Mouse (Mus musculus): ENCODE data around the gene Hoxb5. TPM values are rescaled to one million over a fixed set of nuclear protein-coding genes. Genes with fewer than 3 reads are reported as not detected.

Gene Hoxb5
- total and polyA plus RNA-seq, 2 experiments, result 0.09 to 0.35 TPM

- Histone ChIP-seq H3K27ac (replicated peaks; ENCODE audit: insufficient read depth, low read depth, low read length) (no peak overlapping the region), H3K79me2 (ENCODE audit: control insufficient read depth, insufficient read depth, low read length) (no peaks in the 10 kb centered on the region), H3K27me3 (ENCODE audit: control insufficient read depth, insufficient read depth, low read length) (peaks cover 12% of the 10 kb centered on the region), H3K4me3 (ENCODE audit: insufficient read depth, low read depth, low read length) (no peak overlapping the region), H3K4me1 (ENCODE audit: control insufficient read depth, insufficient read depth, low read length) (0 out of 2 replicates have a peak, but pooled peaks cover 5% of the 10 kb centered on the region), H3K9ac (ENCODE audit: low read depth, low read length) (no peak overlapping the region), H3K36me3 (ENCODE audit: control insufficient read depth, insufficient read depth, low read length) (no peaks in the 10 kb centered on the region)
- no peak for TF ChIP-seq POLR2A (IDR thresholded peaks at IDR 0.05; ENCODE audit: extremely low read depth, insufficient read depth, low read length)
- TF ChIP-seq CTCF (IDR thresholded peaks at IDR 0.05; ENCODE audit: low read depth, low read length), result no peak
- WGBS, result 46% methylated on average over 7 of the region's 7 CpGs
- no peak for DNase-seq (ENCODE audit: extremely low read depth, low read depth, low spot score)
These were observed 3.2 kb downstream of the Hoxb5 start for GRCm38 (mm10) chr11:96306183-96306907.

GRCm38 (mm10) chr11:96306908-96307269 lies 3.8 kb downstream of the Hoxb5 start:
- H3K4me1 ChIP-seq (ENCODE audit: control insufficient read depth, insufficient read depth, low read length), result 0 out of 2 replicates have a peak, but pooled peaks cover 5% of the 10 kb centered on the region
- TF ChIP-seq POLR2A (IDR thresholded peaks at IDR 0.05; ENCODE audit: extremely low read depth, insufficient read depth, low read length), result no peak
- no peak for TF ChIP-seq CTCF (IDR thresholded peaks at IDR 0.05; ENCODE audit: low read depth, low read length)
- no peaks in the 10 kb centered on the region for H3K36me3 ChIP-seq (ENCODE audit: control insufficient read depth, insufficient read depth, low read length)
- DNase-seq (ENCODE audit: extremely low read depth, low read depth, low spot score), result no peak
- H3K79me2 ChIP-seq (ENCODE audit: control insufficient read depth, insufficient read depth, low read length), result no peaks in the 10 kb centered on the region
- no peak overlapping the region for H3K4me3 ChIP-seq (ENCODE audit: insufficient read depth, low read depth, low read length)
- peaks cover 10% of the 10 kb centered on the region for H3K27me3 ChIP-seq (ENCODE audit: control insufficient read depth, insufficient read depth, low read length)
- no peak overlapping the region for H3K27ac ChIP-seq (replicated peaks; ENCODE audit: insufficient read depth, low read depth, low read length)
- 34% methylated on average over 13 of the region's 13 CpGs for WGBS
- H3K9ac ChIP-seq (ENCODE audit: low read depth, low read length), result no peak overlapping the region

GRCm38 (mm10) chr11:96308763-96309162 lies 5.6 kb downstream of the Hoxb5 start:
- Histone ChIP-seq H3K9ac (ENCODE audit: low read depth, low read length) (no peak overlapping the region), H3K4me3 (ENCODE audit: insufficient read depth, low read depth, low read length) (no peak overlapping the region), H3K4me1 (ENCODE audit: control insufficient read depth, insufficient read depth, low read length) (0 out of 2 replicates have a peak, but pooled peaks cover 5% of the 10 kb centered on the region), H3K27me3 (ENCODE audit: control insufficient read depth, insufficient read depth, low read length) (peaks cover 3% of the 10 kb centered on the region), H3K36me3 (ENCODE audit: control insufficient read depth, insufficient read depth, low read length) (no peaks in the 10 kb centered on the region), H3K79me2 (ENCODE audit: control insufficient read depth, insufficient read depth, low read length) (no peaks in the 10 kb centered on the region), H3K27ac (replicated peaks; ENCODE audit: insufficient read depth, low read depth, low read length) (peak overlapping the region; percentile 84)
- TF ChIP-seq CTCF (IDR thresholded peaks at IDR 0.05; ENCODE audit: low read depth, low read length), result no peak
- TF ChIP-seq POLR2A (IDR thresholded peaks at IDR 0.05; ENCODE audit: extremely low read depth, insufficient read depth, low read length), result no peak
- DNase-seq (ENCODE audit: extremely low read depth, low read depth, low spot score), result no peak
- WGBS, result 29% methylated on average over 4 of the region's 4 CpGs

DNA sequence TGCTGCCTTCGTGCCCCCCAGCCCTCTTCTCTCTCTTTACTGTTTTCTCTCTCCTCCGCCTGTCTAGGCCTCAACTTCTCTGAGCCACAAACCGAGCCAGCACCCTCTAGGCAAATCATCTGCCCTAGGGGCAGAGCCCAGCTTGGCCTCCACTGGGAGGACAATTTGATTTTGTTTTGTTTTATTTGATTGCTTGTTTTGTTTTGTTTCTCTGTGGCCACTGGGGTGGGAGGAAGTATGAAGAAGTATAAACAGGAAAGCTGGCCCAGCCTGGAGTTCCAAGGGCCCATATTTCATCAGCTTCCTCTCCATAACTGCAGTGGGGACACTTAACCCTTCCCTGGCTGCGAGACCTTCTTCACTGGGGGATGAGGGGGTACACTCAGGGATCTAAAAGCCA lies 6.2 kb downstream of the Hoxb5 start:
- DNase-seq (ENCODE audit: extremely low read depth, low read depth, low spot score), result no peak
- WGBS, result 25% methylated on average over 4 of the region's 4 CpGs
- H3K27ac ChIP-seq (replicated peaks; ENCODE audit: insufficient read depth, low read depth, low read length), result peak overlapping the region; percentile 84
- no peak overlapping the region for H3K9ac ChIP-seq (ENCODE audit: low read depth, low read length)
- no peaks in the 10 kb centered on the region for H3K27me3 ChIP-seq (ENCODE audit: control insufficient read depth, insufficient read depth, low read length)
- H3K79me2 ChIP-seq (ENCODE audit: control insufficient read depth, insufficient read depth, low read length), result no peaks in the 10 kb centered on the region
- TF ChIP-seq CTCF (IDR thresholded peaks at IDR 0.05; ENCODE audit: low read depth, low read length) (no peak), POLR2A (IDR thresholded peaks at IDR 0.05; ENCODE audit: extremely low read depth, insufficient read depth, low read length) (no peak)
- no peak overlapping the region for H3K4me3 ChIP-seq (ENCODE audit: insufficient read depth, low read depth, low read length)
- 0 out of 2 replicates have a peak, but pooled peaks cover 5% of the 10 kb centered on the region for H3K4me1 ChIP-seq (ENCODE audit: control insufficient read depth, insufficient read depth, low read length)
- H3K36me3 ChIP-seq (ENCODE audit: control insufficient read depth, insufficient read depth, low read length), result no peaks in the 10 kb centered on the region

DNA sequence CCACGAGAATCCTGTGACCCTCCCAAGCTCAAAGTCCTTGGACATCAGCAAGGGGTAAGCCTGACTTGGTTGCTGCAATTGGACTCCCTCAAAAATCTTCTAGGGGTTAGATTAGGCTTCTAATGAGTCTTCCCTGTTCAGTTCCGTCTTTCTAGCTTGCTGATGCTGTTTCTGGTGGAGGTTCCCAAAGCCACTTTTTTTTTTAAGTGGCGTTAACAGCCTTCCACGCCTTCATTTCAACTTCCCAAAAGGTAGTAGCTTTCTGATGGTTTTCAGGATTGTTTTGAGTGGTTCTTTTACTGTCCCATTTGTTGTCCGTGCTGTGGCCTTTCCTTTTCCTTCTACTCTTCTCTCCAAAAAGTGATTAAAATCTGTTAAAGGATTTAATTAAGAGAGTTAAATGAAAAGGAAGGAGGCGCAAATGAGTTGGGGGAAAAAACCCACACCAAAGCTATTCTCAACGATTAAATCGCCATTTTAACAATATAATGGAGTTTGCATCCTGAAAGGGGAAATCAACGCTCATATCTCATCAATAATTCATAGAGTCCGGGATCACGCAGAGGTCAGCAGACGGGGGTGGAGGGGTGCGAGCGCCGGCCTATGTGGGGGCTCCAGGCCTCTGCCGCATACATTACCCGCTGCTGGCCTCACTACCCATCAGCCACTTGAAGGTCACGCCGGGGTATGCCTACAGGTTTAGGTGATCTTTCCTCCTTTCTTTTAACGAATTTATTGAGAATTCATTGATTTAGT lies 7.2 kb downstream of the Hoxb5 start:
- 17% methylated on average over 20 of the region's 20 CpGs for WGBS
- H3K27me3 ChIP-seq (ENCODE audit: control insufficient read depth, insufficient read depth, low read length), result no peaks in the 10 kb centered on the region
- no peaks in the 10 kb centered on the region for H3K36me3 ChIP-seq (ENCODE audit: control insufficient read depth, insufficient read depth, low read length)
- no peak overlapping the region for H3K4me3 ChIP-seq (ENCODE audit: insufficient read depth, low read depth, low read length)
- H3K27ac ChIP-seq (replicated peaks; ENCODE audit: insufficient read depth, low read depth, low read length), result peak overlapping the region; percentile 53
- no peaks in the 10 kb centered on the region for H3K79me2 ChIP-seq (ENCODE audit: control insufficient read depth, insufficient read depth, low read length)
- 0 out of 2 replicates have a peak, but pooled peaks cover 5% of the 10 kb centered on the region for H3K4me1 ChIP-seq (ENCODE audit: control insufficient read depth, insufficient read depth, low read length)
- TF ChIP-seq POLR2A (IDR thresholded peaks at IDR 0.05; ENCODE audit: extremely low read depth, insufficient read depth, low read length), result no peak
- TF ChIP-seq CTCF (IDR thresholded peaks at IDR 0.05; ENCODE audit: low read depth, low read length), result no peak
- no peak for DNase-seq (ENCODE audit: extremely low read depth, low read depth, low spot score)
- H3K9ac ChIP-seq (ENCODE audit: low read depth, low read length), result no peak overlapping the region
